Mouse (Mus musculus) embryonic facial prominence, embryonic 11.5 days (tissue): ENCODE measurements around the gene Ick. TPM values are rescaled to one million over a fixed set of nuclear protein-coding genes. Genes with fewer than 3 reads are reported as not detected.
A peak's percentile ranks its signal among the peaks of the same experiment; 100 is the strongest.

Source experiments
- ATAC-seq: fragments of 200-750 bp; cut with Nextera tagmentation; replicated peaks from 2 replicates; pipeline ENCODE4 v1.8.0; 2017; ENCODE audit warnings: low read depth; ENCODE audit not compliant: insufficient number of reproducible peaks, low FRiP score, low TSS enrichment
- DNase-seq: peaks from one replicate; pipeline ENCODE4 v3.0.0-alpha.2; 2015; ENCODE audit warnings: low spot score
- H3K27ac ChIP-seq: fragments of 300-500 bp; sonication (generic); replicated peaks from 2 replicates; pipeline ENCODE4 v1.5.1; 2014; ENCODE audit warnings: mild to moderate bottlenecking, low read depth, low read length, control low read depth
- H3K27me3 ChIP-seq: fragments of 300-500 bp; sonication (generic); 2 replicates; pipeline ENCODE4 v1.6.1; 2014; ENCODE audit warnings: mild to moderate bottlenecking, low read length, moderate library complexity, mixed read lengths; ENCODE audit not compliant: control insufficient read depth, insufficient read depth
- H3K36me3 ChIP-seq: fragments of 300-500 bp; sonication (generic); replicated peaks from 2 replicates; pipeline ENCODE4 v1.6.1; 2014; ENCODE audit warnings: low read depth, mild to moderate bottlenecking, low read length, moderate library complexity, mixed read lengths; ENCODE audit not compliant: control insufficient read depth, insufficient read depth
- H3K4me1 ChIP-seq: fragments of 300-500 bp; sonication (generic); 2 replicates; pipeline ENCODE4 v1.6.1; 2014; ENCODE audit warnings: low read length, mixed read lengths; ENCODE audit not compliant: control insufficient read depth, insufficient read depth
- H3K4me2 ChIP-seq: fragments of 300-500 bp; sonication (generic); 2 replicates; pipeline ENCODE4 v1.6.1; 2014; ENCODE audit warnings: low read depth, mild to moderate bottlenecking, control low read depth, low read length, moderate library complexity
- H3K4me3 ChIP-seq: fragments of 300-500 bp; sonication (generic); 2 replicates; pipeline ENCODE4 v1.5.1; 2014; ENCODE audit warnings: low read depth, low read length, control low read depth
- H3K9ac ChIP-seq: fragments of 300-500 bp; sonication (generic); replicated peaks from 2 replicates; pipeline ENCODE4 v1.6.1; 2014; ENCODE audit warnings: mild to moderate bottlenecking, control low read depth, low read length
- H3K9me3 ChIP-seq: fragments of 300-500 bp; sonication (generic); replicated peaks from 2 replicates; pipeline ENCODE4 v1.6.1; 2016; ENCODE audit warnings: mild to moderate bottlenecking, low read length, inconsistent platforms, mixed read lengths; ENCODE audit not compliant: control insufficient read depth
- WGBS: fragments of 180-500 bp; shearing (Covaris S2); extraction: QIAGEN DNeasy Blood & Tissue Kit; methylation state at CpG from one replicate; pipeline ENCODE4 v1.1.7; 2014; 5-methylcytosine and 5-hydroxymethylcytosine counted together
- polyA plus RNA-seq: library from polyadenylated mRNA; unstranded; fragments of >200 nt; fragmentation: Nextera tagmentation; extraction: Ambion mirVana; gene quantifications from 2 replicates; pipeline ENCODE4 v1.2.1, GENCODE M21; 2014

Gene Ick
- polyA plus RNA-seq, 1 experiment from 2014 or later, result 33.4 TPM

- H3K9ac ChIP-seq, result no peak overlapping the region
- no peak overlapping the region for H3K4me3 ChIP-seq
- ATAC-seq, result no peak
- WGBS, result 90% methylated on average over 1 of the region's 1 CpGs
- H3K27ac ChIP-seq, result no peak overlapping the region
- no peak for DNase-seq
- no peaks in the 10 kb centered on the region for H3K9me3 ChIP-seq
- H3K27me3 ChIP-seq, result no peaks in the 10 kb centered on the region
- peaks cover 22% of the 10 kb centered on the region for H3K36me3 ChIP-seq
- H3K4me1 ChIP-seq, result no peaks in the 10 kb centered on the region
- no peak overlapping the region for H3K4me2 ChIP-seq
Observed at GRCm38 (mm10) chr9:78157221-78157620, 48.2 kb downstream of the Ick start.

- Histone ChIP-seq H3K9me3 (no peaks in the 10 kb centered on the region), H3K4me2 (no peak overlapping the region), H3K36me3 (peaks cover 15% of the 10 kb centered on the region), H3K27ac (no peak overlapping the region), H3K4me1 (no peaks in the 10 kb centered on the region), H3K9ac (no peak overlapping the region), H3K4me3 (no peak overlapping the region), H3K27me3 (no peaks in the 10 kb centered on the region)
- 81% methylated on average over 10 of the region's 10 CpGs for WGBS
- DNase-seq (no peak), ATAC-seq (no peak)
Observed at GRCm38 (mm10) chr9:78163291-78163690, 54.3 kb downstream of the Ick start.

GRCm38 (mm10) chr9:78164741-78165140 lies 55.7 kb downstream of the Ick start:
- Histone ChIP-seq H3K9ac (no peak overlapping the region), H3K4me3 (no peak overlapping the region), H3K36me3 (peaks cover 15% of the 10 kb centered on the region), H3K4me2 (no peak overlapping the region), H3K27ac (no peak overlapping the region), H3K27me3 (no peaks in the 10 kb centered on the region), H3K4me1 (no peaks in the 10 kb centered on the region), H3K9me3 (no peaks in the 10 kb centered on the region)
- ATAC-seq, result no peak
- no peak for DNase-seq
- WGBS, result 90% methylated on average over 3 of the region's 3 CpGs

GRCm38 (mm10) chr9:78165454-78165853 lies 56.5 kb downstream of the Ick start:
- no peak for DNase-seq
- 89% methylated on average over 6 of the region's 6 CpGs for WGBS
- Histone ChIP-seq H3K36me3 (peaks cover 13% of the 10 kb centered on the region), H3K9me3 (no peaks in the 10 kb centered on the region), H3K9ac (no peak overlapping the region), H3K4me1 (no peaks in the 10 kb centered on the region), H3K4me3 (no peak overlapping the region), H3K4me2 (no peak overlapping the region), H3K27me3 (no peaks in the 10 kb centered on the region), H3K27ac (no peak overlapping the region)
- ATAC-seq, result no peak

GRCm38 (mm10) chr9:78166694-78167452 lies 57.9 kb downstream of the Ick start:
- Histone ChIP-seq H3K9me3 (no peaks in the 10 kb centered on the region), H3K27me3 (no peaks in the 10 kb centered on the region), H3K27ac (no peak overlapping the region), H3K4me3 (no peak overlapping the region), H3K9ac (no peak overlapping the region), H3K4me2 (no peak overlapping the region), H3K4me1 (no peaks in the 10 kb centered on the region), H3K36me3 (no peaks in the 10 kb centered on the region; the same call in 1 of the 2 replicates)
- no peak for DNase-seq
- no peak for ATAC-seq
- whole genome bisulfite sequencing, result 83% methylated on average over 19 of the region's 19 CpGs

GRCm38 (mm10) chr9:78167453-78167969 lies 58.5 kb downstream of the Ick start:
- no peak overlapping the region for H3K4me3 ChIP-seq
- WGBS, result 90% methylated on average over 19 of the region's 19 CpGs
- DNase-seq (no peak), ATAC-seq (peak; percentile 70; the same call in 1 of the 2 replicates)
- H3K36me3 ChIP-seq, result no peaks in the 10 kb centered on the region; the same call in 1 of the 2 replicates
- no peaks in the 10 kb centered on the region for H3K4me1 ChIP-seq
- H3K27ac ChIP-seq, result no peak overlapping the region
- H3K9me3 ChIP-seq, result no peaks in the 10 kb centered on the region
- H3K27me3 ChIP-seq, result no peaks in the 10 kb centered on the region
- no peak overlapping the region for H3K9ac ChIP-seq
- H3K4me2 ChIP-seq, result no peak overlapping the region

GRCm38 (mm10) chr9:78168864-78169263 lies 59.9 kb downstream of the Ick start:
- H3K36me3 ChIP-seq, result no peaks in the 10 kb centered on the region; the same call in 1 of the 2 replicates

GRCm38 (mm10) chr9:78174016-78174415 lies 65.0 kb downstream of the Ick start:
- ATAC-seq (no peak), DNase-seq (no peak)
- WGBS, result 38% methylated on average over 1 of the region's 1 CpGs
- Histone ChIP-seq H3K9me3 (no peaks in the 10 kb centered on the region), H3K27ac (no peak overlapping the region), H3K27me3 (no peaks in the 10 kb centered on the region), H3K36me3 (no peaks in the 10 kb centered on the region; the same call in 1 of the 2 replicates), H3K4me1 (no peaks in the 10 kb centered on the region), H3K9ac (no peak overlapping the region), H3K4me2 (no peak overlapping the region), H3K4me3 (no peak overlapping the region)

More at GRCm38 (mm10) chr9:78168864-78169263, 59.9 kb downstream of the Ick start:
- Histone ChIP-seq H3K4me2 (no peak overlapping the region), H3K27ac (no peak overlapping the region), H3K4me1 (no peaks in the 10 kb centered on the region), H3K27me3 (no peaks in the 10 kb centered on the region), H3K9ac (no peak overlapping the region), H3K9me3 (no peaks in the 10 kb centered on the region), H3K4me3 (no peak overlapping the region)
- DNase-seq (no peak), ATAC-seq (no peak)
- 93% methylated on average over 6 of the region's 6 CpGs for WGBS
